Mouse (Mus musculus) bone marrow macrophage, adult 2 months (primary cell): ENCODE measurements around the gene H2-K1.
"Not testable (repeated sequence)": the region's sequence is repeated elsewhere in the genome, so short reads cannot be mapped to it uniquely, and the experiment has no call there.

Experiments used
- CTCF ChIP-seq: IDR thresholded peaks from 2 replicates; pipeline ENCODE4 v1.5.1; 2012; ENCODE audit warnings: low read depth, mild to moderate bottlenecking, low read length, moderate library complexity
- POLR2A ChIP-seq: IDR thresholded peaks from 2 replicates; pipeline ENCODE4 v1.6.1; 2012; ENCODE audit warnings: mild to moderate bottlenecking, low read depth, low read length, borderline replicate concordance

GRCm38 (mm10) chr17:34000796-34001195 is 649 bp upstream of the H2-K1 start:
- not testable (repeated sequence) for TF ChIP-seq CTCF, POLR2A
